In genomic region chr17:28909252-28909941, GRCm38 (mm10) we compare ENCODE assay signal across 8 mouse cellular contexts. TPM values are rescaled to one million over a fixed set of nuclear protein-coding genes. Genes with fewer than 3 reads are reported as not detected.
A peak's percentile ranks its signal among the peaks of the same experiment; 100 is the strongest.
DNase-seq lines count a peak whose midpoint lies in the region; ATAC-seq lines count a peak whose summit lies in the region.

No protein-coding gene starts in this region.

- no peaks in the 10 kb centered on the region for H3K36me3 ChIP-seq in forebrain, embryonic 16.5 days (ENCODE audit: control insufficient read depth, insufficient read depth)
- no peaks in the 10 kb centered on the region for H3K36me3 ChIP-seq in intestine, embryonic 16.5 days (ENCODE audit: control insufficient read depth, insufficient read depth, low read length)
- H3K36me3 ChIP-seq in liver, embryonic 15.5 days (replicated peaks), result no peaks in the 10 kb centered on the region
- no peaks in the 10 kb centered on the region for H3K36me3 ChIP-seq in neural tube, embryonic 14.5 days (ENCODE audit: control insufficient read depth, insufficient read depth, low read length)

- peaks cover 20% of the 10 kb centered on the region for H3K4me1 ChIP-seq in forebrain, embryonic 16.5 days (replicated peaks; ENCODE audit: control insufficient read depth, insufficient read depth, low read length)
- peaks cover 18% of the 10 kb centered on the region for H3K4me1 ChIP-seq in intestine, embryonic 16.5 days (ENCODE audit: control insufficient read depth, insufficient read depth, low read length)
- H3K4me1 ChIP-seq in liver, embryonic 15.5 days (replicated peaks), result peaks cover 9% of the 10 kb centered on the region
- H3K4me1 ChIP-seq in neural tube, embryonic 14.5 days (ENCODE audit: control insufficient read depth, insufficient read depth, low read length), result peaks cover 10% of the 10 kb centered on the region

- H3K27ac ChIP-seq in forebrain, embryonic 16.5 days (ENCODE audit: low read length), result no peak overlapping the region
- H3K27ac ChIP-seq in intestine, embryonic 16.5 days (ENCODE audit: low read length), result 0 out of 2 replicates have a peak overlapping the region, but pooled peaks have one; percentile 9
- H3K27ac ChIP-seq in liver, embryonic 15.5 days (replicated peaks), result no peak overlapping the region
- no peak overlapping the region for H3K27ac ChIP-seq in neural tube, embryonic 14.5 days (ENCODE audit: low read depth, low read length)

- no peak for ATAC-seq in forebrain, embryonic 16.5 days
- no peak for ATAC-seq in intestine, embryonic 16.5 days
- ATAC-seq in liver, embryonic 15.5 days (ENCODE audit: insufficient read depth), result no peak
- ATAC-seq in neural tube, embryonic 14.5 days (ENCODE audit: low read depth), result no peak

- 0 out of 2 replicates have a peak overlapping the region, but pooled peaks have one; percentile 5 for H3K9ac ChIP-seq in forebrain, embryonic 16.5 days (replicated peaks; ENCODE audit: low read depth, low read length)
- peak overlapping the region; percentile 54 for H3K9ac ChIP-seq in intestine, embryonic 16.5 days (ENCODE audit: low read depth, low read length)
- H3K9ac ChIP-seq in liver, embryonic 15.5 days, result no peak overlapping the region
- peak overlapping the region; percentile 18; the same call in 1 of the 2 replicates for H3K9ac ChIP-seq in neural tube, embryonic 14.5 days (replicated peaks; ENCODE audit: low read depth, low read length)

- whole genome bisulfite sequencing in forebrain, embryonic 16.5 days, result 8% methylated on average over 29 of the region's 29 CpGs
- WGBS in intestine, embryonic 16.5 days, result 9% methylated on average over 29 of the region's 29 CpGs
- 4% methylated on average over 29 of the region's 29 CpGs for WGBS in liver, embryonic 15.5 days (ENCODE audit: insufficient replicate concordance)
- 7% methylated on average over 29 of the region's 29 CpGs for WGBS in neural tube, embryonic 14.5 days

- H3K9me3 ChIP-seq in forebrain, embryonic 16.5 days (ENCODE audit: control insufficient read depth, low read length), result no peaks in the 10 kb centered on the region
- no peaks in the 10 kb centered on the region for H3K9me3 ChIP-seq in intestine, embryonic 16.5 days (ENCODE audit: control insufficient read depth, low read length)
- no peaks in the 10 kb centered on the region for H3K9me3 ChIP-seq in liver, embryonic 15.5 days (replicated peaks)
- no peaks in the 10 kb centered on the region for H3K9me3 ChIP-seq in neural tube, embryonic 14.5 days (ENCODE audit: control insufficient read depth, low read length)

- no peak overlapping the region for H3K4me3 ChIP-seq in forebrain, embryonic 16.5 days (replicated peaks; ENCODE audit: low read length)
- H3K4me3 ChIP-seq in intestine, embryonic 16.5 days (ENCODE audit: low read length), result peak overlapping the region; percentile 23
- peak overlapping the region; percentile 17; the same call in 1 of the 2 replicates for H3K4me3 ChIP-seq in liver, embryonic 15.5 days (replicated peaks)
- H3K4me3 ChIP-seq in neural tube, embryonic 14.5 days (ENCODE audit: low read depth, low read length), result peak overlapping the region; percentile 9; the same call in 1 of the 2 replicates

- peak overlapping the region; percentile 29 for H3K4me2 ChIP-seq in forebrain, embryonic 16.5 days (ENCODE audit: low read length)
- peak overlapping the region; percentile 51 for H3K4me2 ChIP-seq in intestine, embryonic 16.5 days (ENCODE audit: low read depth, low read length)
- peak overlapping the region; percentile 54 for H3K4me2 ChIP-seq in liver, embryonic 15.5 days
- peak overlapping the region; percentile 28; the same call in 1 of the 2 replicates for H3K4me2 ChIP-seq in neural tube, embryonic 14.5 days (ENCODE audit: low read depth, low read length)

- peak; percentile 53 to 73 for DNase-seq in layer of hippocampus, postnatal 10 days (ENCODE audit: low spot score in 2 of 2)
- no peak for DNase-seq in layer of hippocampus, adult 9-10 months (ENCODE audit: low spot score)
- peak; percentile 52 for DNase-seq in T-cell, adult 2 months (ENCODE audit: low spot score)
- DNase-seq in MN1 (ENCODE audit: low spot score), result no peak

- H3K27me3 ChIP-seq in forebrain, embryonic 16.5 days (replicated peaks; ENCODE audit: control insufficient read depth, insufficient read depth, low read length), result 0 out of 2 replicates have a peak, but pooled peaks cover 4% of the 10 kb centered on the region
- H3K27me3 ChIP-seq in intestine, embryonic 16.5 days (replicated peaks; ENCODE audit: control insufficient read depth, insufficient read depth, low read length), result no peaks in the 10 kb centered on the region
- H3K27me3 ChIP-seq in liver, embryonic 15.5 days, result peaks cover 32% of the 10 kb centered on the region
- H3K27me3 ChIP-seq in neural tube, embryonic 14.5 days (ENCODE audit: control insufficient read depth, insufficient read depth, low read length), result no peaks in the 10 kb centered on the region

RNA-seq across cellular contexts. Expression of gene 4930539E08Rik, which starts 5.7 kb away (rescaled TPM):
- 1 to 10 TPM; 4.7 to 5.1 TPM for total RNA-seq in layer of hippocampus, postnatal 10 days (2021)
- 0.53 and 1.8 TPM in 2 replicates for polyA plus RNA-seq in forebrain, embryonic 16.5 days (2015; fragmentation: Nextera tagmentation; extraction: Ambion mirVana)
- polyA plus RNA-seq in intestine, embryonic 16.5 days (2015; fragmentation: Nextera tagmentation; extraction: Ambion mirVana), result 3.9 and 4.2 TPM in 2 replicates
- 0.07 and 0.08 TPM in 2 replicates for polyA plus RNA-seq in liver, embryonic 15.5 days (2015; fragmentation: Nextera tagmentation; extraction: Ambion mirVana)
- polyA plus RNA-seq in neural tube, embryonic 14.5 days (2014; fragmentation: Nextera tagmentation; extraction: Ambion mirVana), result 0.42 and 0.48 TPM in 2 replicates

RNA-seq across cellular contexts. Expression of gene Pxt1, which starts 34.2 kb away (rescaled TPM):
- total RNA-seq in layer of hippocampus, postnatal 10 days (2021), result not detected
- polyA plus RNA-seq in forebrain, embryonic 16.5 days (2015; fragmentation: Nextera tagmentation; extraction: Ambion mirVana), result not detected in 2 replicates
- not detected in 2 replicates for polyA plus RNA-seq in intestine, embryonic 16.5 days (2015; fragmentation: Nextera tagmentation; extraction: Ambion mirVana)
- polyA plus RNA-seq in liver, embryonic 15.5 days (2015; fragmentation: Nextera tagmentation; extraction: Ambion mirVana), result 0.25 and 0.26 TPM in 2 replicates
- polyA plus RNA-seq in neural tube, embryonic 14.5 days (2014; fragmentation: Nextera tagmentation; extraction: Ambion mirVana), result 0.41 TPM in 1 of 2 replicates, not detected in the other

RNA-seq across cellular contexts. Expression of gene Kctd20, which starts 42.4 kb away (rescaled TPM):
- 10 to 100 TPM; 73.4 to 78.0 TPM for total RNA-seq in layer of hippocampus, postnatal 10 days (2021)
- polyA plus RNA-seq in forebrain, embryonic 16.5 days (2015; fragmentation: Nextera tagmentation; extraction: Ambion mirVana), result 123 and 135 TPM in 2 replicates
- 57.0 and 62.3 TPM in 2 replicates for polyA plus RNA-seq in intestine, embryonic 16.5 days (2015; fragmentation: Nextera tagmentation; extraction: Ambion mirVana)
- polyA plus RNA-seq in liver, embryonic 15.5 days (2015; fragmentation: Nextera tagmentation; extraction: Ambion mirVana), result 74.6 and 80.9 TPM in 2 replicates
- 66.6 and 89.3 TPM in 2 replicates for polyA plus RNA-seq in neural tube, embryonic 14.5 days (2014; fragmentation: Nextera tagmentation; extraction: Ambion mirVana)

RNA-seq across cellular contexts. Expression of gene Pnpla1, which starts 51.2 kb away (rescaled TPM):
- total RNA-seq in layer of hippocampus, postnatal 10 days (2021), result under 1 TPM; 0.27 to 0.46 TPM
- polyA plus RNA-seq in forebrain, embryonic 16.5 days (2015; fragmentation: Nextera tagmentation; extraction: Ambion mirVana), result not detected in 2 replicates
- polyA plus RNA-seq in intestine, embryonic 16.5 days (2015; fragmentation: Nextera tagmentation; extraction: Ambion mirVana), result 1.7 and 1.9 TPM in 2 replicates
- polyA plus RNA-seq in liver, embryonic 15.5 days (2015; fragmentation: Nextera tagmentation; extraction: Ambion mirVana), result 0.06 and 0.13 TPM in 2 replicates
- 0.07 TPM in 1 of 2 replicates, not detected in the other for polyA plus RNA-seq in neural tube, embryonic 14.5 days (2014; fragmentation: Nextera tagmentation; extraction: Ambion mirVana)

Comparison
In these comparisons a context has a peak if more than half of its experiments do, and no peak if none do; other contexts are left out.
1. DNase-seq: peak in layer of hippocampus, postnatal 10 days (2 of 2) and T-cell, adult 2 months (single experiment); none in layer of hippocampus, adult 9-10 months (single experiment) and MN1 (single experiment).
2. Peak in every context shown above with its lines, with median percentiles within 50 percentile points of each other: H3K4me2 ChIP-seq.